Comparison of ENCODE assay signal across 9 mouse cellular contexts in genomic region chr1:171504586-171504985, GRCm38 (mm10). TPM values are rescaled to one million over a fixed set of nuclear protein-coding genes. Genes with fewer than 3 reads are reported as not detected.
DNase-seq lines count a peak whose midpoint lies in the region; ATAC-seq lines count a peak whose summit lies in the region.
"Had no signal": no experiment of that assay in that cellular context is flagged by ENCODE, and none has a peak within 500 bp of the region (broad histone marks: within the 10 kb centered on the region; RNA-seq: fewer than 3 reads in every experiment).

No protein-coding gene starts in this region.

- H3K4me2 ChIP-seq in heart, embryonic 15.5 days, result peak overlapping the region; percentile 81
- peak overlapping the region; percentile 66 for H3K4me2 ChIP-seq in hindbrain, embryonic 13.5 days
- H3K4me2 ChIP-seq in midbrain, embryonic 14.5 days (ENCODE audit: low read length), result peak overlapping the region; percentile 75

- H3K9me3 ChIP-seq in heart, embryonic 15.5 days (replicated peaks), result no peaks in the 10 kb centered on the region
- no peaks in the 10 kb centered on the region for H3K9me3 ChIP-seq in hindbrain, embryonic 13.5 days
- no peaks in the 10 kb centered on the region for H3K9me3 ChIP-seq in midbrain, embryonic 14.5 days (ENCODE audit: control insufficient read depth, low read length)

- intact Hi-C loops in heart, postnatal 14 days (cut with DNase I), result loop anchor here (10.0 kb wide), 1 partner anchor 400 kb away; no protein-coding TSS in a partner anchor

- H3K9ac ChIP-seq in heart, embryonic 15.5 days, result no peak overlapping the region
- peak overlapping the region; percentile 69 for H3K9ac ChIP-seq in hindbrain, embryonic 13.5 days
- H3K9ac ChIP-seq in midbrain, embryonic 14.5 days (replicated peaks; ENCODE audit: low read length), result peak overlapping the region; percentile 18; the same call in 1 of the 2 replicates

- H3K4me1 ChIP-seq in heart, embryonic 15.5 days (replicated peaks), result peaks cover 18% of the 10 kb centered on the region
- H3K4me1 ChIP-seq in hindbrain, embryonic 13.5 days (replicated peaks), result peaks cover 20% of the 10 kb centered on the region
- H3K4me1 ChIP-seq in midbrain, embryonic 14.5 days (ENCODE audit: control insufficient read depth, insufficient read depth, low read length), result peaks cover 4% of the 10 kb centered on the region; the same call in 1 of the 2 replicates

- WGBS in heart, embryonic 15.5 days, result 85% methylated on average over 4 of the region's 4 CpGs
- WGBS in hindbrain, embryonic 13.5 days, result 73% methylated on average over 4 of the region's 4 CpGs
- 63% methylated on average over 4 of the region's 4 CpGs for WGBS in midbrain, embryonic 14.5 days

- ATAC-seq in heart, embryonic 15.5 days (replicated peaks; ENCODE audit: insufficient number of reproducible peaks, insufficient read depth, low FRiP score, low read depth), result no peak
- no peak for ATAC-seq in hindbrain, embryonic 13.5 days (ENCODE audit: low FRiP score)
- ATAC-seq in midbrain, embryonic 14.5 days (ENCODE audit: low FRiP score, low TSS enrichment), result no peak

- H3K27me3 ChIP-seq in heart, embryonic 15.5 days, result no peaks in the 10 kb centered on the region
- no peaks in the 10 kb centered on the region for H3K27me3 ChIP-seq in hindbrain, embryonic 13.5 days
- no peaks in the 10 kb centered on the region for H3K27me3 ChIP-seq in midbrain, embryonic 14.5 days (ENCODE audit: control insufficient read depth, insufficient read depth, low read length)

- no peak overlapping the region for H3K27ac ChIP-seq in heart, embryonic 15.5 days
- H3K27ac ChIP-seq in hindbrain, embryonic 13.5 days, result no peak overlapping the region
- 0 out of 2 replicates have a peak overlapping the region, but pooled peaks have one; percentile 96 for H3K27ac ChIP-seq in midbrain, embryonic 14.5 days (replicated peaks; ENCODE audit: low read depth, low read length)

- no peak for DNase-seq in heart, postnatal 14 days
- peak; percentile 8 for DNase-seq in MN1 (ENCODE audit: low spot score)
- peak; percentile 32 for DNase-seq in midbrain, embryonic 14.5 days
- DNase-seq in right cerebral cortex, postnatal 36 days (ENCODE audit: low spot score in 2 of 2), result no peak
- DNase-seq in thymus, postnatal 0 days (ENCODE audit: low spot score), result no peak
- DNase-seq in thymus, postnatal 14 days, result no peak
- DNase-seq: kidney, postnatal 14 days had no signal

- H3K4me3 ChIP-seq in heart, embryonic 15.5 days, result peak overlapping the region; percentile 33
- H3K4me3 ChIP-seq in hindbrain, embryonic 13.5 days, result peak overlapping the region; percentile 66
- peak overlapping the region; percentile 63 for H3K4me3 ChIP-seq in midbrain, embryonic 14.5 days (replicated peaks; ENCODE audit: low read depth, low read length)

- H3K36me3 ChIP-seq in heart, embryonic 15.5 days, result no peaks in the 10 kb centered on the region
- peaks cover 16% of the 10 kb centered on the region for H3K36me3 ChIP-seq in hindbrain, embryonic 13.5 days
- H3K36me3 ChIP-seq in midbrain, embryonic 14.5 days (ENCODE audit: control insufficient read depth, insufficient read depth, low read length), result no peaks in the 10 kb centered on the region

RNA-seq across cellular contexts. Expression of gene Alyref2, which starts 1.3 kb away (rescaled TPM):
- polyA plus RNA-seq in heart, embryonic 15.5 days (2015; fragmentation: Nextera tagmentation; extraction: Ambion mirVana), result 15.4 and 17.4 TPM in 2 replicates
- total RNA-seq in heart, postnatal 14 days (2021), result 1 to 10 TPM; 2.8 to 3.2 TPM
- polyA plus RNA-seq in hindbrain, embryonic 13.5 days (2015; fragmentation: Nextera tagmentation; extraction: Ambion mirVana), result 32.0 and 34.5 TPM in 2 replicates
- 28.2 and 33.5 TPM in 2 replicates for polyA plus RNA-seq in midbrain, embryonic 14.5 days (2014; fragmentation: Nextera tagmentation; extraction: Ambion mirVana)
- polyA plus RNA-seq in thymus, postnatal 0 days (2015; fragmentation: Nextera tagmentation; extraction: Ambion mirVana), result 18.7 and 20.4 TPM in 2 replicates

RNA-seq across cellular contexts. Expression of gene Itln1, which starts 30.5 kb away (rescaled TPM):
- not detected in 2 replicates for polyA plus RNA-seq in heart, embryonic 15.5 days (2015; fragmentation: Nextera tagmentation; extraction: Ambion mirVana)
- not detected for total RNA-seq in heart, postnatal 14 days (2021)
- polyA plus RNA-seq in hindbrain, embryonic 13.5 days (2015; fragmentation: Nextera tagmentation; extraction: Ambion mirVana), result not detected in 2 replicates
- polyA plus RNA-seq in midbrain, embryonic 14.5 days (2014; fragmentation: Nextera tagmentation; extraction: Ambion mirVana), result not detected in 2 replicates
- 2.2 and 2.8 TPM in 2 replicates for polyA plus RNA-seq in thymus, postnatal 0 days (2015; fragmentation: Nextera tagmentation; extraction: Ambion mirVana)

RNA-seq across cellular contexts. Expression of gene Cd244a, which starts 54.4 kb away (rescaled TPM):
- 0.34 and 1.4 TPM in 2 replicates for polyA plus RNA-seq in heart, embryonic 15.5 days (2015; fragmentation: Nextera tagmentation; extraction: Ambion mirVana)
- under 1 TPM; 0.38 to 0.41 TPM for total RNA-seq in heart, postnatal 14 days (2021)
- 0.04 TPM in 1 of 2 replicates, not detected in the other for polyA plus RNA-seq in hindbrain, embryonic 13.5 days (2015; fragmentation: Nextera tagmentation; extraction: Ambion mirVana)
- polyA plus RNA-seq in midbrain, embryonic 14.5 days (2014; fragmentation: Nextera tagmentation; extraction: Ambion mirVana), result 0.07 TPM in 1 of 2 replicates, not detected in the other
- polyA plus RNA-seq in thymus, postnatal 0 days (2015; fragmentation: Nextera tagmentation; extraction: Ambion mirVana), result 3.2 and 4.2 TPM in 2 replicates

Comparison
In these comparisons a context has a peak if more than half of its experiments do, and no peak if none do; other contexts are left out.
1. DNase-seq: peak in MN1 (single experiment) and midbrain, embryonic 14.5 days (single experiment); none in heart, postnatal 14 days (0 of 2), right cerebral cortex, postnatal 36 days (0 of 2), thymus, postnatal 0 days (single experiment) and thymus, postnatal 14 days (single experiment).
2. Peak in every context shown above with its lines, with median percentiles within 50 percentile points of each other: H3K4me2 ChIP-seq and H3K4me3 ChIP-seq.